Mouse (Mus musculus) layer of hippocampus, adult 9-10 months (tissue): ENCODE measurements at regions not wholly inside any gene's neighbourhood (a gene's known extent, or its start where the extent isn't known, plus 50 kb on each side); places are given as distances from the start of the nearest gene placed in this dataset.

Experiments used
- DNase-seq: peaks from one replicate; pipeline ENCODE4 v3.0.0; 2022; ENCODE audit warnings: low spot score

DNA sequence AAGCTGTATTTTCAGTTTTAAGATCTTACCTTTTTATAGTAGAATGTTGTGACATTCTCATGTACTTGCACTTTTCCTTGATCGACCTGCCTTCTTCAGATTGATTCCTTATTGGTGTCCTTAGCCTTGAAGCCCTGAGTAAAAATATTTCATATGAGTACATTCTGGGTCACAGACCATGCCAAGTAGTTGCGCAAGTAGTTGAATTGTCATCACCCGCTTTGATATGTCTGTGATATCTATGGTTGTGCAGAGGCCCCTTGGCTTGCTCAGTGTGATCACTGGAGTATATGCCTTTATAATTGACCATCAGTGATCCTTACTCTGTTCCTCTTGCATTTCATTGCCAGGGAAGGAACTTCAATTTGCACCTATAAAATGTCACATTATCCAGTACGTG is 131.1 kb upstream of the Reg3g start:
- DNase-seq, result no peak

DNA sequence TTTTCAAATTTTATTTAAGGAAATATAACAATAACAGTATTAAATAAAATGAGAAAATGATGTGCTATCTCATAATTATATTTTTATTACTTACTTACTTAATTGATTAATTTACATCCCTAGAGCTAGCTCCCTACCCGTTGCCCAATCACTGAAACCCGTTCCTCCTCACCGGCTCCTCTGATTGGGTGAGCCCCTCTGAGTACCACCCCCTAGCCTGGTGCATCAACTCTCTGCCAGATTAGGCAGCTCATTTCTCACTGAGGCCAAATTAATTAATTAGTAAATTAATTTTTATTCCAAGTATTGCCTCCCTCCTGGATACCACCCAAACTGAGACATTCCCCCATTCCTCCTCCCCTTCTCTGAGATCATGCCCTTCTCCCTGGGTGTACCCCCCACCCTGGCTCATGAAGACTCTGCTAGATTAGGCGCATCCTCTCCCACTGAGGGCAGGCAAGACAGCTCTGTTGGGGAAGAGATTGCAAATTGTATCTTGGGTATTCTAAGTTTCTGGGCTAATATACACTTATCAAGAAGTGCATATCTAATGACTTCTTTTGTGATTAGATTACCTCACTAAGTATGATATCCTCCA is 101.4 kb upstream of the Reg3g start:
- DNase-seq, result no peak

DNA sequence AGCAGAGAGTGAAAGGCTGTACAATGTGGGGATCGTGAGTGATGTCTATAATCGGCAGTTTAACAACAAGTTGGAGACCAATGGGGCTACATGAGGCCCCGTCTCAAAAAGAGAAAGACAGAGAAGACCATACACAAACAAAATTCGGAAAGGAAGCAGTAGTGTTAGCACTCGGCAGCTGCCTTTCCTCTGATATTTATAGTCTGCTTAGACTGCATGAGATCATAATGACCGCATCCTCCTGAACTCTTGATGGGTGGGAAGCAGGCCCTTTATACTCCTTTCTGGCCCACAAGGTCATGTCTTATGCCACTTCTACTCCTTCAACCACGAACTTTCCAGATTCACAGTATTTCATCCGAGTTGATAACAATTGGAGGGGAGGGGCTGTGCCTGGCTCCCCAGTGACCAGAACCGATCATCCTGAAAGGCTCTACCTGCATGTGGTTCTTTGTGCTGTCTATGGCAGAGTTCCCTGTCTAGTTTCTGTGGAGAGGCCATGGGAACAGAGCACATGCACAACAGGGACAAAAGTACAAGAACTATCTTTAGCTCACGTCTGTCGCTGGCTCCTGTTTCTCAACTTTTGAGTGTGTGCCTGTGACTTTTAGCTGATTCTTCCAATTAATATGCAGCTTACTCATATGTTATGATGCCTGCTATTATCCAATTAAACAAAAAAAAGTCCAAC is 84.5 kb upstream of the Reg3g start:
- peak; percentile 35 for DNase-seq

DNA sequence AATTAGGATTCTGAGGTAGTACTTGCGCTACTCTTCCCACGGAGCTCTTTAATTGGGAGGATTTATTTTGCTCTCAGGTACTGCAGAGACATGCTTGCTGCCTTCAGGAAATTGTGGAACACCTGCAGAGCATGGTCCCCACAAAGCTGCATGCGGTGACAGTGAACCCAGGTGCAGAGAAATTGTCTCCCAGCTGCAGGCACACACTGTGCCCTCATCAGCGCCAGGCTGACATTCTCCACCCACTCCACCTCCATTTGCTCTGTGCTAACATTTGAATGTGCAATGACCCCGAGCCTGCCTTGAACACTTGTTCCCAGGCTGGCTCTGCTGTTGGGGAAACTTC is 83.7 kb upstream of the Reg3g start:
- DNase-seq, result no peak

DNA sequence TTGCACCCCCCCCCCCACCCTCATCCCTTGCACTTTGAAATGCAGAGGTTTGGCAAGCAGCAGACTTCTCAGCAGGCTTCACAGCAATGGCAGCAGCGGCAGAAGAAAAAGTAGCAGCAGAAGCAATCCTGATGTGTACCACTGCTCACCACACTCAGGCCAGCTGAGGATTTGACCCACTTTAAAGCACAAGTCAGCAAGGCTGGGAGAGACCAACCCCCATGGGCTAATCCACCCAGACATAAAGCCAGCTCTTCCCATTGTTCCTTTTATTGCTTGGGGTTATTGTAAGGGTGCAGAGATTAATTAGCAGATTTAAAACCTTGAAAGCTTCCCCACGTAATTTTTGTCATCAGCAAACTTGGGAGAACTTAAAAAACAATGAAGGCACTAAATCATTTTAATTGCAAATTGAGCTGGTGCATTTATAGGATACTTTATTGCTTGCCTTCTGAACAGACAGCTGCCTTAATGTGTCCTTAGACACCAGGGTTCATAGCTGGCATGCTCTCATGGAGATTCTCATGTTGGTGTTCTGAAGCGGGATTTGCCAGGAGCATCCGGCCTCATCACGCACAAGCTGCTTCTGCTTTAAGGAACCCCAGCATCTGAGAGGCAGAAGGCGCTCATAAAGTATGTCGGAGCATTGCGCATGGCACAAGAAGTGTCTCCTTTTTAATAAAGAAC is 83.1 kb upstream of the Reg3g start:
- no peak for DNase-seq

DNA sequence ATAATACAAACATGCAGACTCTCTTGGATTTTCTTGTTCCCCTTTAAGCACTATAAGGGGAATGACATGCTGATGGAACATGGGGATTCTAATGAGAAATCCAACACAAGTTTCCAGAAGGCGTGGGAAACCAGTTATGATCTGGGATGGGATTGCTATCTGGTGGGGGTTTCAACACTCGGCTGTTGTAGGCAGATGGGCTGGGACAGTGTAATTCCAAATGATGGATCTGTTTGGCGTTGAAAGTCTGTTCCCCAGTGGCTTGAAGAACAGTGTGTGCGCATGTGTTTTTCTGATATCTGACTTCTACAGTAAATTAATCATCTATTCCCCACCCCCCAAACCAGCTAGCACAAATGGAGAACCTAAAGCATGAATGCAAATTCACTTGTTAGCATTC is 79.8 kb upstream of the Reg3g start:
- DNase-seq, result peak; percentile 44

DNA sequence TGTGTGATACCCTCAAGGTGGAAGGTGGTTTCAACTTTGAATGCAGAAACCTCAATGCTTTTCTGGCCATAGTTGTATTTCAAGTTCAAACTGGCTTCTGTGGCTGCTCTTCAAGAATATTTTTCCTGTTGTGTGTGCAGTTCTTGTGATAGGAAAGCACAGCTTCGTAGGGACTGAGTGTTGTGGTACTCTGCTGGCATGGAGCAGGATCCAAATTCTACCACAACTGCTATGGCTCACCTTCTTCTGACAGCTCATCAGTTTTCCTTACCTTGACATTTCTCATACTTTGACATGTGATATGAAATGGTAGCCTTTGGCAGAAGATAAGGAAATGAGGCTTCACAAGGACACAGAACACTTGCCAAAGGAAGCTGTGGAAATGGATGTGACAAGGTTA is 79.0 kb upstream of the Reg3g start:
- DNase-seq, result no peak

DNA sequence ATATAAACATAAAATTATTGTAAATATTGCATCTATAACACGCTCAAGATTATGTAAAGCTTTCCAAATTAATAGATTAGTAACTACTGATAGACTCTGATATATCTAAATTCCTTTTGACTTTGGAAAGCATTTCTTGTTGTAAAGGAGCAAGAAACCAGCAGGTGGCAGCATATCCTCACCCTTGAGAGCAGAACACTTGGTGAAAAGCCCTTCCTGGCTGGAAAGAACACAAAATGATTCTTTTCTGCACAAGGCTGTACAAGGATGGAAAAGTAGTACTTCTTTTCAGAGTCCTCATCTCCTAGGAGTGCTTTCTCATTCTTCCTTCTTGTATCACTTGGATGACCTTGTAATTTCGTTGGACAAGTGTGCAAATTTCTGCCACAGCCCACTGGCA is 75.6 kb upstream of the Reg3g start:
- peak; percentile 65 for DNase-seq

DNA sequence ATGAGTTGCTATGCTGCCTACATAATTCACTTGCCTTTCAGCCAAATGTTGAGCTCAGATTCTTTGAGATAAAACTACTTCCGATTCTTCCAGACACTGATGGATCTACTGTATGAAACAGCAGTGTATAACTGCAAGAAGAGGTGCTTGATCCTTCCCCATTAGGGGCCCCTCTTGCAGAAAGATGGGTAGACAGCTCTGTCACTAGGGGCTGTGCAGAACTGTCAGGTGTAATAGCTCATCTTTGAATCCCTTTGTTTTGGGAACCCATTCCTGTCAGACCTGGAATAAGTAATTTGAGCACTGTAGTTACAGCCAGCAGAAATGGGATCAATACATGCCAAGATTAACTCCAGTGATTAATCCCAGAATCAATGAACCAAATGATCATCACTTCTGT is 68.8 kb upstream of the Reg3g start:
- DNase-seq, result no peak

DNA sequence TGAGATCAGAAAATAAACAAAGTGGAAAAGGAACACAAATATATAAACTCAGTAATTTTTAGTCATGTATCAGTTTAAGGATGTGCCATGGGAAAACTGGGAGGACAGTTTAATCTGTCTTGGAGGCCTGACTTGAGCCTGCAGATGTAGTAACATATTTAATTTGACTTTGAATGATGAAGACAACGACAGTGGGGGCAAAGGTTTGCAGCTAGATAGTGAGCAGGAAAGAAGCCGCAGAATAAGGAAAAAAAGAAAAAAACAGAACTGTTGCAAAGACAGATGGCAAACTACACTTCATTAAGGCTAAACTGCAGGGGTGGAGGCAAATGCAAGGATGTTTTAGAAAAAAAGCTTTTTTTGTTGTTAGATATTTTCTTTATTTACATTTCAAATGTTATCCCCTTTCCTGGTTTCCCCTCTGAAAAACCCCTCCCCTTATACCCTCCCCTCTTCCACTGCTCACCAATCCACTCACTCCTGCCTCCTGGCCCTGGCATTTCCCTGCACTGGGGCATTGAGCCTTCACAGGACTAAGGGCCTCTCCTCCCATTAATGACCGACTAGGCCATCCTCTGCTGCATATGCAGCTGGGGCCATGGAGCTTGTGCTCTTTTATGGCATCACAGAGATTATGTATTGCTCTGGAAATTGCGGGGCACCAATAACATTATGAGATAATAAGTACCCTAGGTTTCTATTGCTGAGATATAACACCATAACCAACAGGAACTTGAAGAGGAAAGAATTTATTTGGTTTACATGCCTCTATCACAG is 58.5 kb upstream of the Reg3g start:
- DNase-seq, result no peak
